Mouse (Mus musculus): ENCODE measurements at regions not wholly inside any gene's neighbourhood (a gene's known extent, or its start where the extent isn't known, plus 50 kb on each side); places are given as distances from the start of the nearest gene placed in this dataset.

- TF ChIP-seq POLR2A (IDR thresholded peaks at IDR 0.05; ENCODE audit: low read depth, low read length) = no peak
- no peak for TF ChIP-seq CTCF (IDR thresholded peaks at IDR 0.05; ENCODE audit: borderline replicate concordance, insufficient read depth, low read length)
Observed at GRCm38 (mm10) chr11:52534586-52534985, 138.4 kb downstream of the 9530068E07Rik start.

All from embryonic fibroblast, embryonic 13.5 days (primary cell).